Mouse (Mus musculus) urinary bladder, postnatal 4 days (tissue): Measurements from ENCODE around the gene Gm28539.
"Not testable (repeated sequence)": the region's sequence is repeated elsewhere in the genome, so short reads cannot be mapped to it uniquely, and the experiment has no call there.

Source experiments
- DNase-seq, 2 experiments: peaks; one replicate each; pipeline ENCODE4 v3.0.0; 2021 to 2022; ENCODE audit warnings: low spot score in 2 of 2

The Gm28539 gene

GRCm38 (mm10) chr16:18849521-18850190, 13.3 kb downstream of the Gm28539 start:
- not testable (repeated sequence) for DNase-seq

DNA sequence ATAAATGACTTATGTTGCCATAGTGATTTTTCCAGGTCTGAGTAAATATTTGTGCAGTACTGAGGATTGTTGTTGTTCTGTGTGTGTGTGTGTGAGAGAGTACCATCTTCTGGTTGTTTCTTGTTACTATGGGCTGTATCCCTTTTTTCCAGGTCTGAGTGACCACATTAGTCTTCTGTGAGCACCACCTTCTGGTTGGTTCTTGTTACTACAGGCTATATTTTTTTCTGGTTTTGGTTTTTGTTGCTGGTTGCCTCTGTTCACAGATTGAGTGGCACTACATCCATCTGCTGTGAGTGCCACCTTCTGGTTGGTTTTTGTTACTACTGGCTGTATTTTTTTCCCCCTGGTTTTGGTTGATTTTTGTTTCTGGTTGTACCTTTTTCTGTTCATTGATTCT, 22.2 kb downstream of the Gm28539 start:
- no peak for DNase-seq

GRCm38 (mm10) chr16:18860186-18860585, 23.8 kb downstream of the Gm28539 start:
- no peak for DNase-seq

DNA sequence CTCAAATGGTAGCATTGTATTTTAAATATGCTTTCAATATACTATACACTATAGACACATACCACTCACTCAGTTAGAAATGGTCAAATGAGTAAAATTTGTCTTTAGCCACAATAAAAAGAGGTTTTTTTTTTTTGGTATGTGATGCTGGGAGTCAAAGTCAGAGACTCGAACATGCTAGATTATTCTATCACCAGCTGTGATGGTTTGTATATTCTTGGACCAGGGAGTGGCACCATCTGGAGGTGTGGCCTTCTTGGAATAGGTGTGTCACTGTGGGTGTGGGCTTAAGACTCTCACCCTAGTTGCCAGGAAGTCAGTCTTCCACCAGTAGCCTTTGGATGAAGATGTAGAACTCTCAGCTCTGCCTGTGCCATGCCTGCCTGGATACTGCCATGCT, 34.1 kb downstream of the Gm28539 start:
- not testable (repeated sequence) for DNase-seq

- no peak for DNase-seq
Observed at GRCm38 (mm10) chr16:18876091-18876441, 39.7 kb downstream of the Gm28539 start.

DNA sequence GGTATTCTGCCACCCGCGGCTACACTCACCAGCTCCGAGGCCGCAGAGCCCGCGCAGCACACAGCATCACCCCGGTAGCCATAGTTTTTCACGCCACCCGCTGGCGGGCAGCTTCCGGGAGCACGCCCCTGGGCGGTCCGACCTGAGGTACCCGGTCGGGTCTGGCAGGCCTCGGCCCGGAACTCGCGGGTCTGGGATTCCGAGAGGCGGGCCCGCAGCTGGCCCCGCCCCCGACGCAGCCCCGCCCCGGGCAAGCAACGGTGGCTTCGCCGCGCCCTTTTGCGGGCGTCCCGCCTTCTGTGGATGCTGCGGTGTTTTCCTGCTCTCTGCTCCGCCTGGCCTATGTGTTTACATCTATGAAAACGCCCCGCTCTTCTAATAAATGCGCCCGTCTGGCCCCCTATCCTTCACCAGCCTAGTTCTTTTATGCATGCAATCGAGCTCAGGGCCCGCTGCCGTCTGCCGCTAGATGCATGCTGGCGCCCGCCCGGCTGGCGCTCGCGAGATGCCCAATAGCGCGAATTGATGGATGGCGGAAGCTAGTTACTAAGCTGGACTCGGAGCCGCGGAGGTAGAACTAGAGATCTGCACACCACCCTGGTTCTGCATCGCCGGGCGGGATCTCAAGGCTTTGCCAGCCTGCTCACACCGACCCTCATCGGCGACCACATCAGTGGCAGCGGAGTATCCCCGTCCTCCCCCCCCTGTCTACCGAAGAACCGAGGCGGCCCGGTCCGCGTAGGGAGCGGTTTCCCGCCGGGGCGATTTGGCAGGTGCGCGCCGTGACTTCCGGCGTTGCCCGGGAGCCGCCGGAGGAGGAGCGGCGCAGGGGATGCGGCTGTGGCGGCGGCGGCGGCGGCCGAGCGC, 40.3 kb downstream of the Gm28539 start, which contains the start of the genes Mrpl40 and Hira:
TSS of gene Mrpl40 (minus strand) at position 421 of the 867 bp plus-strand sequence.
TSS of gene Hira (plus strand) at position 596 of the 867 bp plus-strand sequence.
- peak; percentile 94 to 95 for DNase-seq

DNA sequence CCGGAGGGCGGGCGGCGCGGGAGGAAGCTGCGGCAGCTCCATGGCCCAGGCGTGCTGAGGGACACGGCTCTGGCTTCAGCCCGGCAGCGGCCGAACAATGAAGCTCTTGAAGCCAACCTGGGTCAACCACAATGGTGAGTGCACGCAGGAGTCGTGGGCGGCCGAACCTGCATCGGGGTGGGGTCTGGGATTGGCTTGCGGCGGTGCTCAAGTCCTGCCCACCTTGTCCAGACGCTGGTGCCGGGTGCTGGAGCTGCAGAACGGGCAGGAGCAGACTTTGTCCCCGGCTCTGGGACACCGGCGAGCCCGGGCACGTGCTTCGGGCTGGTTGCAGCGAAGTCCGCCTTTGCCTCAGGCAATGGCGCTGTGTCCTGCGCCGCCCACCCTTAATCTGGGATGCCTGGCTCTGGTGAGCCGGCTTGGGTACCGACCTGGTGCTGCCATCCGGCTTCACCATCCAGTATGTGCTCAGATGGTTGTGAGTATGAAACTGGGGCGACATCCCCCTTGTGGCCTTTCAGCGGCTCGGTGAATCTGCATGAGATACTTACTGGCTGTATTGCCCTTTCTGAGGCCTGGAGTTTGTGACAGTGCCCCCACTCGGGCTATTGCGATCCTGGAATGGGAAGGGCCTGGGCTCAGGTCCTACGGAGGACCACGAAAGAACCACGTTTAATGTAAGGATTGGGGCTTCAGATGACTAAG, 41.2 kb downstream of the Gm28539 start:
- peak; percentile 41 to 61 for DNase-seq

DNA sequence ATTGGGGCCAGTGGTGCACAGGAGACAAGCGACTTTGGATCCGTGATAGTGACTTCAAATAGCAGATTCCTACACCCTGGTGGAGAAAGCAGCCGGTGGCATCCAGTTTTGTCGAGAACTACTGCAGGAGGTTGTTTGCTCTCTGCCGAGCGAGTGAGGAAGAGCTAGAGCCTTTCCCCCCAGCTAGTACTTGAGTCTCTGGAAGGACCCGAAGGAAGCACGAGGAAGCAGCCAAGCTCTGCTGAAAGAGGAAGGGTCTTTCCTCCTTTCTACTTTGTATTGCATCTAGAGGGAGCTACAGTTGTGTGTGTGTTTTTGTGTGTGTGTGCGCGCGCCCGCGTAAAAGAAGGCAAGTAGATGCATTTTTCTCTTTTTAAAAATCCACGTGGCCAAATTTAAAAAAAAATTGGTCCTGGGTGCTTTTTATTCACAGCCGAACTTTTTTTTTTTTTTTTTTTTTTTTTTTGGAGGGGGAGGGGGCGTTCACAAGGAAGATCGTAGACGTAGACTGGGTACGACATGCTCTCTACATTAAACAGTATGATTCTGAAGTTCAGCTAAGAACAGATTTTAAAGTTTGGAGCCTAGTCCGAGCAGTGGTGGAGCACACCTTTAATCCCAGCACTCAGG, 41.8 kb downstream of the Gm28539 start:
- no peak for DNase-seq

GRCm38 (mm10) chr16:18884044-18884443, 47.7 kb downstream of the Gm28539 start:
- DNase-seq = no peak

DNA sequence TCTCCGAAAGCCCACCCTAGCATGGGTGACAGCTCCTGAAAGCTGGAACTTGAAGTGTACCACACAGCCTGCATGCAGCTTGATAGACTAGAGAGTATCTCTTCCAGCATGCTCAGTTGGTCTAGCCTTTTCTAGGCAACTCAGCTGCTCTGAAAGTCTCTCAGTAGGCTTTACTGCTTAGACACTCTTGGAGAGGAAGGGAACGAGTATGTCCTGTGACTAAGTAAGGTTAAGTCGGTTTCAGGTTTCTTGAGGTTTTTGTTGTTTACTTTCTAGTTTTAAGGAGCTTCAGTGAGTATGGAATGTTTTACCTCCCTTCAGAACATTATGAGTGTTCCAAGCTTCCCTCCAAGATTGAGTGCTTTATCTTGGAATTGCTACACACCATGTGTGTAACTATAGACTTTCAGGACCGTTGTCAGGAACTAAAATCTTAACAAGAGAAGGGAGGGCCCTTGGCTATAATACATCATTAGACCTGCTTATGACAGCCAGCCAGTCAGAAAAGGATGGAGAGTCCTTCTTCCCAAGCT, 57.5 kb downstream of the Gm28539 start:
- no peak for DNase-seq

- DNase-seq = no peak
Observed at GRCm38 (mm10) chr16:18895249-18895648, 58.9 kb downstream of the Gm28539 start.

DNA sequence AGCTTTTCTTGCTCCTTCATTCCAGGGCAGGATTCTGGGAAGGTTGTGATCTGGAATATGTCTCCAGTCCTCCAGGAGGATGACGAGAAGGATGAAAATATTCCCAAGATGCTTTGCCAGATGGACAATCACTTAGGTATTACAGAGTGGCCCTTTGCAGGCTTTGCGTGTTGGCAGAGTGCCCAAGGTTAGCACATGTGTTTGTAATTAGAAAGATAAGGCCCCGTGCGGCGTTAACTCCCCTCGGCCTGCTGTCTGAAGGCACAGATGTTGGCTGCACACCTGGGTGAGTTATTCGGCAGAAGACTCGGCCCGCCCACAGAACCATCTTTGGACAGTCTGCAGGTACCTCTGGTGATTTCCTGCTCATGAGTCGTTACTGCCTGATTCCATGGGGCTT, 60.0 kb downstream of the Gm28539 start:
- no peak for DNase-seq

GRCm38 (mm10) chr16:18905648-18906047, 69.3 kb downstream of the Gm28539 start:
- no peak for DNase-seq

DNA sequence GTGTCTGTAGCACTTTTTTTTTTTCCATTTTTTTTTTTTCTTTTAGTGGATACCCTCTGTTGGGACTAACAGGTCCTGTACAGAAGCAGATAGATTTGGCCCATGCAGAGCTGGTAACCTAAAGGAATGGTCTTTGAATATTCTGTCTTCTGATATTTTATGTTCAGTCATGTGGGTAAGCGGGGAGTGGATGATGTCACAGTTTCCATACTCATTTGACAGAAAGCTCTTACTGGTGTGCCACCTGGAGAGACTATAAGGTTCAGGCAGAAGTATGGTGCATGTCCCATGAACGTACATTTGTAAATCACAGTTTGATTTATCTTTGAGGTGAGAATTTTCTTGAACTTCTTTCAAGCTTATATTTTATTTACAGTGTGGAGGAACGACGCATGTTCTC, 79.7 kb downstream of the Gm28539 start:
- DNase-seq = no peak

GRCm38 (mm10) chr16:18921771-18922170, 85.4 kb downstream of the Gm28539 start:
- DNase-seq = no peak

- no peak for DNase-seq
Observed at GRCm38 (mm10) chr16:18927963-18928362, 91.6 kb downstream of the Gm28539 start.

- no peak for DNase-seq
Observed at GRCm38 (mm10) chr16:18938321-18939082, 102.1 kb downstream of the Gm28539 start.

GRCm38 (mm10) chr16:18943906-18944305, 107.5 kb downstream of the Gm28539 start:
- no peak for DNase-seq

GRCm38 (mm10) chr16:18948941-18949340, 112.6 kb downstream of the Gm28539 start:
- DNase-seq = no peak

GRCm38 (mm10) chr16:18950351-18950750, 114.0 kb downstream of the Gm28539 start:
- DNase-seq = no peak

DNA sequence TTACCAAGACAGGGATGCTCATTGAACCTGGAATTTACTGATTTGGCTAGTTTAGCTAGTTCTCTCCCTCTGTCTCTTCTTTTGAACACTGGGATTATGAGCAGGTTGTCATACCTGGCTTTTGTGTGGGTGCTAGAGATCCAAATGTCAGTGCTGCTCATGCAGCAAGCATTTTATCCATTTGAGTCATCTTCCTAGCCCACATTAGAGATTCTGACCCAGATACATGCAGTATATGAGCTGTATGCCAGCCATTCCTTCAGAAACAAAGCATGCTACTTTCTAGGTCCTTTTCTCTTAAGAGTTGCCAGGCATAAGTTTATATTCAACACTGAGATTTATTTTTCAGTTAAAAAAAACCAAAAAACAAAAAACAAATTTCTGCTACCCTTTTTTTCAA, 116.4 kb downstream of the Gm28539 start:
- no peak for DNase-seq
